Mouse (Mus musculus) frontal cortex, postnatal 14 days (tissue): ENCODE measurements around the gene Morc2a.

Experiments
- DNase-seq, 2 experiments: peaks; one replicate each; pipeline ENCODE4 v3.0.0; 2022; ENCODE audit warnings: low spot score in 2 of 2

Gene Morc2a

DNA sequence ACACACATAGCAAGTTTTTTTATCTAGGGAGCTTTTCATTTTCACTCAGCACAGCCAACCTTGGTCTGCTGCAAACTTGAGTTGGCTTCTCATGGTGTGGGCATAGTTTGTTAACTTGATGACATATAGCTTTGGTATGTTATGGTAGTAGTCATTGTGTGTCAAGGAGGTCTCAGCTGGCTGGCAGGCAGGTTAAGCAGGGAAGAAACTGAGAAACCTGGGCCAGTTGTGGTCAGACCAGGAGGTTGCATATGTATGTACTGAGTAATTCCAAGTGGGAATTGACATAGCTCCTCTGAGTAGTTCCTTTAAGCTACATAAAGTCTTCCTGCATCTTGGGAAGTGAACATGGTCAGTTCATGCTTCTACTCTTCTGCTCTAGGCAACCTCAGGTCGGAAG, 35.2 kb downstream of the Morc2a start:
- DNase-seq = no peak

DNA sequence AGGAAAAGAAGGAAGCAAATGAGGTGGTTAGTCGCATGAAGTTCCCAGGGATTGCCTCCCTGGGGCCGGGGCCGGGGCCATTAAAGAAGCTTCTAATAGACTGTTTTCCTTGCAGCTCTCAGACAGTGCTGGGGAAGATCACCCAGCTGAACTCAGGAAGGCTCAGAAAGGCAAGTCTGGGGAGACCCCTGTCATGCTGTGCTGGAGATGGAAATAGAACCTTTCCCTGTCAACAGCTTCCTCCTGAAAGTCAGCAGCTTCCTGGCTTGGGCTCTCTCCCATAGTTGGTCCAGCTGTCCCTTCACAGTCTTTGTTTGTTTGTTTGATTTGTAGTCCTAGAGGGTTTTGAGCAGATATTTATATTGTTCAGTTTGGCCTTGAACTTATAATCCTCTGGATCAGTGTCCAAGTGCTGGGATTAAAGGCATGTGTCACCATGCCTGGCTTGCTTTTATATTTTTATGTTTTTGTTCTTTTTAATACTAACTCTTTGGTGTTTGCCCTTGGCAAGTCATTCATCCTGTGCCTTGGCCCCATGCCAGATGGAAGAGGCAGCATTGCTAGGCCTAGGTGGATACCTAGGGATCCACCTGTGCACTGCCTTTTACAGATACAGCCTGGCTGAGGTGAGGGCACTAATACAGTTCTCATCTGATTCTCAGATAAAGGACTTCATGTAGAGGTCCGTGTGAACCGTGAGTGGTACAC, 35.9 kb downstream of the Morc2a start:
- DNase-seq = no peak

DNA sequence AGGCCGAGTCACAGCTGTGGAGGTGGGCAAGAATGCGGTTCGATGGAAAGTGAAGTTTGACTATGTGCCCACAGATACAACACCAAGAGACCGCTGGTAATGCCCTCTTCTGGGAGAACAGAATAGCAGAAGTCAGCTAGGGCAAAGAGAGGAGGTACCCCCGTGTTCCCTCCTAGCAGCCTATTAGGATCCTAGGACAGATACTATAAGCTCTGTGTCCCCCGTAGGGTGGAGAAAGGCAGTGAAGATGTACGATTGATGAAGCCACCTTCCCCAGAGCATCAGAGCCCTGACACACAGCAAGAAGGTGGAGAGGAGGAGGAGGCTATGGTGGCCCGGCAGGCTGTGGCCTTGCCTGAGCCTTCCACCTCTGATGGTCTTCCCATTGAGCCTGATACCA, 36.4 kb downstream of the Morc2a start:
- DNase-seq = no peak

DNA sequence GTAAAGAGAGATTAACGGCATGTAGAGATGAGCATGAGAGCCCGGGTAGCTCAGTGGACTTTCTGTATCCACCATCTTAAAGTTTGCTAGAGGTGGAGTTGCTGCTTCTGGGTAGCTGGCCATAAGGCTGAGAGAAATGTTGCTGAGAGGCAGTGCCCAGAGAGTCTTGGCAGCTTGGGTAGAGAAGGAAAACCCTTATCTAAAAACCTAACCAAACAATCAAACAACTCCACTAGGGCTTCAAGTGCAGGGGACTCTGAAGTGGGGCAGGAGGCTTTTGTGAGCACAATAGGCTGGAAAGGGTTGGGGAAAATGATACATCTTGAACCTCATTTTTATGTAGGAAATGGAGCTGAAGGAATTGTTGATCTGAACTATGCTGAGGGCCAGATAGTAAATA, 37.3 kb downstream of the Morc2a start:
- DNase-seq = no peak

DNA sequence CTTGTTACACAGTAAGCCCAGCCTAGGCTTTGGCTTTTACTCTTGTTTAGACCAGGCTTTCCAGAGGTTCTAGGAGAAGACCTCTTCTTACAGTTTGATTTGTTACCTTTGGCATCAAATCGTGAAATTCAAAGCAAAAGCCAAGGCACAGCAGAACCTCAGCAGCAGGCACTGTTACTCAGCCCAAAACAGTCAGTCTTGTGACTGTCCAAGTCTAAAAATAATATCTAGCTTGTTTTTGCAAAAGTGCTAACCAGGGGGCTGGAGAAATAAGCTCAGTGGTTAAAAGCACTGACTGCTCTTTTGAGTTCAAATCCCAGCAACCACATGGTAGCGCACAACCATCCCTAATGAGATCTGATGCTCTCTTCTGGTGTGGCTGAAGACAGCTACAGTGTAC, 37.9 kb downstream of the Morc2a start:
- no peak for DNase-seq

DNA sequence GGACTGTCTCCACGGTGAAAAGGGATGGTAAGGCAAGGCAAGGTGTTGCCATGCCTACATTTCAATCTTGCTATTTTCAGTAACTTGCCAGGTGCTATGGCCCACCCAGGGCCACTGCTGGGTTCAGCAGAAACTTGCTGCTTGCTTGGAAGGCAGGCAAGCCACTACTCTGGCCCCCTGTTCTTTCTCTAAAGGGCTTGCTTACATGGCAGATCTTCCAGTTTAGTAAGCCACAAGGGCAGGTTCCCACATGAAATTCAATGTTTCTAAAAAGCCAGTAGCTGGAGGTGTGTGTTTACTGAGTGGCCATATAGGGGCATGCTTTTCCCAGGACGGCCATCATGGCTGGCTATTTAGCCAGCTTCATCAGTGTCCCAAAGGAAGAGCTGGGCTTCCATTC, 42.8 kb downstream of the Morc2a start:
- DNase-seq = no peak

DNA sequence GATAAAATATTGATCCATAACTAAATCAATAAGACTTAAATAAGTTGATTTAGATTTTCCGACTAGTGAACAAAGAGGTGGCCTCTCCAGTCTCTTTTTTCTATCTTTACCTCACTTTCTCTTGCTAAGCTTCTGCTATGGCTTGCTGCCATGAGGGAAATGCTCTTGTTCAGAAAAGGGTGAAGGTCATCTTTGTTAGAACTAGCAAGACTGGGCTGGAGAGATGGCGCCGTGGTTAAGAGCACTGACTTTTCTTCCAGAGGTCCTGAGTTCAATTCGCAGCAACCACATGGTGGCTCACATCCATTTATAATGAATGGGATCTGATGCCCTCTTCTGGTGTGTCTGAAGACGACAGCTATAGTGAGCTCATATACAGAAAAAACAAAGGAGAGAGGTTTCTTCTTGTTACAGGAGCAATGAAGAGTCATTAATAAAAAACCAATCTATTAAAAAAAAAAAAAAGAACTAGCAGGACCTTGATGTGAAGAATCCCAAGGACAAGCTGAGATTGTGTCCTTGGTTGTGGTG, 47.2 kb downstream of the Morc2a start:
- no peak for DNase-seq

DNA sequence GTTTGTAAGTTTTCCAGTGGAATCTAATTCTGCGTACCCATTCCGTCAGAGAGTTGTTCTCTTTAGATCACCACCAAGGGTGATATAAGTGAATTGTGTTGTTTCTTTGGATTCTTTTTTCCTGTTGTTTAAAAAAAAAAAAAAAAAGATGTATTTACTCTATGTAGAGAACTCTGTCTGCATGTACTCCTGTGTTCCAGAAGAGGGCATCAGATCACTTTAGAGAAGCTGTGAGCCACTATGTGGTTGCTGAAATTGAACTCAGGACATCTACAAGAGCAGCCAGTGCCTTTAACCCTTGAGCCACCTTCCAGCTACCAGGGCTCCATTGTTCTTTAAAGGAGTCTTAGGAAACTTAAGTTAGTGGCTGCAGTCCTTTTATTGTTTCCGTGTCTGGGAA, 48.5 kb downstream of the Morc2a start:
- no peak for DNase-seq

DNA sequence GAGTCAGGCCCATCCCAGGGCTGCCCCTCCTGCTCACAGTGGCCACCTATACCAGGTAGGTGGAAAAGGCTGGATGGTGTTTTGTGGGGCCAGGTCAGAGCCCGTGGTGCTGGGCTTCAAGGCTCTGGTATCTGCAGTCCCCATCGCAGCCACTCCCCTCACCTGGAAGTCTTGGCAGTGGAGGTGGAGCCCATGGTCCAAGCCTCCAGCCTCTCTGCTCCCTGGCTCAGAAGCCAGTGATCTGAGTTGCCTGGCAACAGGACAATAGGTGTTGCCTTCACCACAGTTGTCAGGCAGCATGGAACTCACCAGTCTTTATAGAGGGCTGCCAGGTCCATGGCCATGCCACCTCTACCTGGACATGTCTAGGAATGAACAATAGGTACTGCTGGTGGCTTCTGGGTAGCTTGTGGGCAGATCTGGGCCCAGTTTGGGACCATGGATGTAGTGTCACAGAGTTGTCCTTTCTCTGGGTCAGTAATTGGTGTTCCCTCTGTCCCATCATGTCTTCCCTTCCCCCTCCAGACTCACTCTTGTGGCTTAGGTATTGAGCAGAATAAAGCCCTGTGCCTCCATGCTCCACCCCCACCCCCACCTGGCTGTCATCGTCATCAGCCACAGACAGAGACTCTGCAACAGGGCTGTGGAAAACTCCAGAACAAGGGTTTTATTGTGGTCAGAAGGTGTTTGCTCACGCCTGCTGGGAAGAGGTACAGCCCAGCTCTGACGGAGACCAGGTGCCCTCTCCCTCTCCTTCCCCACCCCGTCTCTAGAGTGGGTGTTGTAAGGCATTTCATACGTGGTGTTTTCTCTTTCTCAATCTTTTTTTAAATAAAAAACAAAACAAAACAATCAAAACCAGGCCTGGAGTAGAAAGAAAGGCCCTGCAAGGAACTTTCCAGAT, 54.4 kb downstream of the Morc2a start:
- no peak for DNase-seq

DNA sequence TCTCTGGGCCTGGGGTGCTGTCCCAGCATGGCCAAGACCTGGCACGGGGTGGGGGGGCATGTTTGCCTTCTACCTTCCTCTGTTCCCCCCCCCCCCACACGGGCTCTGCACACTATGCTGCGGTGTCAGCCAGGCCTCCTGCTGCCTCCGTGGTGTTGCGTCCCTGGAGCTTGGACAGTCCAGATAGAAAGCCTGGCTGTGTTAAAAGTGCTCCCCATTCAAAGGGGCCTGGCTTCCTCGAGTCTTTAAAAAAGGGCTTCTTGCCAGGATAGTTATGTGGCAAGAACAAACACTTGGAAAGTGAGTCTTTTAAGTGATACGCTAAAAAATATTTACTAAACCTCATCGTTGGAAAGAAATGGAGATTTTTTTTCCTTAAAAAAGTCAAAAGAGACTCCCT, 55.4 kb downstream of the Morc2a start:
- DNase-seq = no peak

DNA sequence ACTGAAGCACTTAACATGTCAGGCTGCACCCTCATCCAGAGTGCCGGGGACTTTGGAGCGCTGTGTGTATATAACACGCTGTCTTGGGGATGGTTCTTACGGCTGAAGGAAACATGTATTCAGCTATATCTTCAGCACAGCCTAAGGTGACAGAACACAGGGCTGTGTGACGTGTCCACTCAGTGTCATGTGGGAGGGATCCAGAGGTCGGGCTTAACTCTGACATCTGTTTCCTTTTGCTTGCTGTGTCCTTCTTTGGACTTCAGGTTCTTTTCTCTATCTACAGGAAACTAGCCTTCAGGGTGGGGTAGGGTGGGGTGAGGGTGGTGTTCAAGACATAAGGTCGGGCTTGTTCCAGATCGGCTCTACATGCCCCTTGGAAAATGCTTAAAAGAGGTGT, 58.1 kb downstream of the Morc2a start:
- no peak for DNase-seq

DNA sequence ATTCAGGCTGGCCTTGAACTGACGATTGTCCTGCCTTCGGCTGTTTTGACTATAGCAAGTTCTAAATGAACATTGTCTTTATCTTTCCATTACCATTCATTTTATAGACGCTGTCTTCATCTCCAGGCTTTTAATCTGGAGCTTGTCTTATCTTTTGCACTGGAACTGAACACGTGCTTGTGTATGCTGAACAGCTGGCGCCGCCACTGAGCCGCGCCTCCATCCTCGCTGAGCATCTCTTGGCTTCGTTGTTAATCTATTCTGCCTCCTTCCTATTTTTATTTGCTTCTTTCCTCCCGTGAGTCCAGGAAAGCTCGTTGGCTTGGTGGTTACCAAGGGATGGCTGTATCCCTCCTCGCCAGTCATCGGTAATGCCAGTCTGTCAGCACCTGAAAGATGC, 61.2 kb downstream of the Morc2a start:
- no peak for DNase-seq

DNA sequence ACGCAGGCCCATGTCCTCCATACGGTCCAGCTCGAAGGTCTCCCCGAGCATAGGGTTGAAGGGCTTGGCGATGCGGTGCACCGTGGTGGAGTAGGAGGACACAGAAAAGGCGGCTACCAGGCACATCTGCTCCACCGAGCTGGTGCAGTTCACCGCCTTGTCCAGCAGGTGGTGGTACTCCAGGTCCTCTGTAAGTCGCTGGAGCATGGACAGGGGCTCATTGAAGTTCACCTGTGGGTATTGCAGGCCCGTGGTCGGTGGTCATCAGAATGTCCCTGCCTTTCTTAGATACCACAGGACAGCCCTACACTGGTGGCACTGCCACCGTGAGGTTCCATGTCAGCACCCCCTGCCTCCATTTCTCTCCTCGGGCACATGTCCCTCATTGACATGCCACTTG, 65.5 kb downstream of the Morc2a start:
- DNase-seq = peak in 1 of 2 experiments; percentile 70

DNA sequence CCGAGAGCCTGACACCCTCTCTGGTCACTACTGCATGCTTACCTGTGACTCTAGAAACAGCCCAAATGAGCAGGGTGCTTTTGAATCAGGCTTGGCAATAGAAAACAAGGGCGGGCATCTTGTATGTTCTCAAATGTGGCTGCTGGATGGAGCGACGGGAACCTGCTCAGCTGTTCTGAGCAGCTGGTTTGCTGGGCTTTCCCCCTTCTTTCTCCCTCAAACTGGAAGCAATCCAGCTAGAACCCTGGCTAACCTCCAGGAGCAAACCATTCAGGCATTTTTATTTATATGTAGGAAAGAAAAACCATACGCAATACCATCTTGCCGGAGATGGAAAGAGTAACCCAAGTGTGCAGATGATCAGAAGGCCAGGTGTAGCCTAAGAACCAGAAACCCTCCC, 67.7 kb downstream of the Morc2a start:
- no peak for DNase-seq

DNA sequence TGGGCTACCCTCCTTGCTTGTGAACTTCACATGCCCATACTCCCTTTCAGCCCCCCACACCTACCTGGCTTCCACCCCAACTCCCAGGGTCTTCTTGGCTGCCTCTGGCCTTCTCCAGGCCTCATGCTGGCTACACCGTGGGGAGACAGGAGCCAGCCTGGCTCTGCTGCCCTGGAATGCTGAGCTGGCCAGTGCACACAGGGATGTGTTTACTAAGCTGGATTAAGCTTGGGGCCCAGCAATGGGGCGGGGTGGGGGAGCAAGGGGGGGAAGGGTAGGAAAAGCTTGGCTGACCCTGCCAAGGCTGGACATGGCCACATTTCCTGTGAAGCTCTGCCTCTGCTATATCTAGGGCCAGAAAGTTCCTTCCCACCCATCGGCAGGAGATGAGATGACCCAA, 73.0 kb downstream of the Morc2a start:
- DNase-seq = no peak

DNA sequence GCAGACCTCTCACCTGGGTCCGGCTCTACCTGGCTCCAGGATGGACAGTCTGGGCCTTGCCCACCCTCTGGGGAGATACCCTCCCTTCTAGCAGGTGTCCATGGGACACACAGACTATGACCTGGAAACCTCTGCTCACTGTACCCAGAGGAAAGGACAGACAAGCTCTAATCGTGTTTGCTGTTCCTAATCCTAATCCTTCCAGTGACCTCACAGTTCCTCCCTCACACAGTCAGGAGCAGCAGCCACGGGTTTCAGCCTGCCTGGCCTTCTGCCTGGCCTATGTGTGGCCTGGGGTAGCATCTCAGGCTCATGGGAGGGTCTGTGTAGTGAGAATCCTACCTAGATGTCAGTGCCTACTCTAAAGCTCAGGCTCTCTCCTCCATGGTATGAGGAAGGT, 73.9 kb downstream of the Morc2a start:
- no peak for DNase-seq

DNA sequence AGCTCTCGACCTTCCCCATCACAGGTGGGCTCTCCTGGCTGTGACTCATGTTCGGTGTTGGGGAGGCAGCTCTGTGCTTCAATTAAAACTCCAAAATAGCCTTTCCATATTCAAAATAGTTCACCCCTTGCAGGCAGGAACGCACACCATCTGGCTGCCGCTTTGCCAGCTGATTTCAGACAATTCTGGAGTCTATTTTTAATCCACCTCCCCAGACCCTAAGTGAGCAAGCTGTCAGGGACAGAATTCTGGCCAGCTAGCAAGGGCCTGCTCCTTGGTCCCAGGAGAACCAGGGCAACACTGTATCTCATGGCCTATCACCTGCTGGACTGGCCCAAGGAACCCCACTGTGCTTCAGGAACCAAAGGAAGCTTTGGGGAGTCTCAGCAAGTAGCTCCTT, 74.9 kb downstream of the Morc2a start:
- peak in 1 of 2 experiments; percentile 43 for DNase-seq

DNA sequence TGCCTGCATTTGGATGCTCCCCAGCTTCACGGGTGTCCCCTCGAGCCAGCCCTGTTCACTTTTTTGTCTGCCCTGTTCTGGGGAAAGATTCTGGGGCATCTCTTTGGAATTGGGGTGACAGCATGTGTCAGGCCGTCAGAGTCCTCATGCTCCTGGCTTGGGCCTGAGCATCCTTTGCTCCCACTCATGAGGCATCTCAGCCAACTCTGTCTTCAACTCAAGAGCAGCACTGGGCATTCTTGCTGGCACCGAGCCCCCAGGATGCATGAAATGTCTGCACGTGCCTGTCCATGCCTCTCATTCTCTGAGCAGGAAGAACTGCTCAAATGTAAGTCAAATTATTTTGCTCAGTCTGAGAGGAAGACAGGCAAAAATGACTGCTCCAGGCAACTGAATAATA, 75.7 kb downstream of the Morc2a start:
- no peak for DNase-seq

DNA sequence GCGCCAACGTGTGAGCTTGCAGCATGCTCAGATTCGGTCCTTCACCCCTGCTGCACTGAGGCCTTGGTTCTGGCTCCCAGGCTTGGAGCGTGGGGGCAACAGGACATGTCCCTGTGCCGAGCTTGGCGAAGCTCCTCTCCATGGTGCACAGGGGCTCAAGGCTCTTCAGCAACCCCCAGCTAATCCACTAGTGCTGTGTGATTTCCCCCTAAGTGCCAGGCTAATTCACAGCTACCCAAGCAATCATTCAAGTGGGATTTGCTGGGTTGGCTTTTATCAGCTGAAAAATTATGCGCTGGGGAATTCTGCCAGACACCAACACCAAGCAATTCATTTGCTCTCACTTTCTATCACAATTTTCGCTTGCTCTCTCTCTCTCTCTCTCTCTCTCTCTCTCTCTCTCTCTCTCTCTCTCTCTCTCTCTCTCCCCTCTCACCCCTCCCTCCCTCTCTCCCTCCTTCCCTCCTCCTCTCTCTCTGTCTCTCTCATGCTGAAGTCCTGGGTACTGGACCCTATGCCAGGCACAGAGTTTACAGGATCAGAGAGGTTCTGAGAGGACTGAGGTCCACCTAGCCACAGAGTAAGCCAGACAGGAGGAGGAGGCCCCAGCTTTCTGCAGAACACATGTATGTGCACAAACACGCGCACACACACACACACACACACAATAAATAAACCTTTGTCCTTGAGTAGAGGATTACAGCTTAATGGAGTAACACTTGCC, 76.5 kb downstream of the Morc2a start:
- no peak for DNase-seq

DNA sequence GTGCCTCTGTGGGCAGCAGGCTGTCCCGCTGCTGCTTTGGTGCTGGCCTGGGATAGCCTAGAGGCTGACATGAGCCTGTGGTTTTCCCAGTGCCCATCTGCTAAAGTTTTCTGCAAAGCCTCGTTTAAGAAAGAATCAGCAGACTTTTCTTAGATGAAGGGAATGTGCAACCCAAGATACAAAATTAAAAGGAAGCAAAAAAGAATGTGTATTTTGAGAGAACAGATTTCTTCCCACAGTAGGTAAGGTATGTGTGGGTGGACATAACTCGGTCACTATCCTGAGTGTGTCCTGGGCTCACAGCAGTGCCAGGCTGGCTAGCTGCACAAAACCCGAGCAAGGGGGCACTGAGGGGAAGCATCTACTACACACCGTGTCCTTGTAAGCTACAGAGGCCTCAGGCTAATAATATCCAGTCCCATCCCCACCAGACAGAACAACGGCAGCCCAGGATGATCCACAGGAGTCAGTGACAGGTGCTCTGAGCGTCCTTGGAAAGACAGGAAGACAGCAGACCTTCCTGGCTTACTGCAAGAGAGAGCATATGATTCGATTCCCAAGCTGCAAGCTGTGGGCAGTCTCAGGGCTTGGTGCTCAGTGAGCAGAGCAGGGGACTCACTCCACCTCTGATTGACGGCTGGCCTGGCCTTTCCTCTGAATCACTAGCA, 78.6 kb downstream of the Morc2a start:
- no peak for DNase-seq

DNA sequence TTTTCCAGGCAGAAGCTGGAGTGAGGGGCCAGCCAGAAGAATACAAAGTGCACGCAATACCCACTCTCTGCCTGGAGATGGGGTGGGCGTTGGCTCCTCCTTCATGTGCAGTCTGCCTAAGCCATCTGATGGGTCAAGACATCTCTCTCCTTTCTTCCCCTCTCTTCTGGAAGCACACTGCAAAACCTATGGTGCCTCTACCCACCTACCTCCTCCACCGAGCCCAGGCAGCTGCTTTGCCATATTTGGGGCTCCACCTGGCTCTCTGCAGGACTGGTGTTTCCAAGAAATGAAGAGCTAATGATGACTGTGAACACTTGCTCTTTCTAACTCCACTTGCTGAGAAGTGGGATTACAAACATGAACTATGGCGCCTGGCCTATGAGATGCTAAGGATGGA, 82.5 kb downstream of the Morc2a start:
- no peak for DNase-seq
